Mouse (Mus musculus): Measurements from ENCODE around the gene Ahcyl1. TPM values are rescaled to one million over a fixed set of nuclear protein-coding genes. Genes with fewer than 3 reads are reported as not detected.
A peak's percentile ranks its signal among the peaks of the same experiment; 100 is the strongest.
"Not testable (repeated sequence)": the region's sequence is repeated elsewhere in the genome, so short reads cannot be mapped to it uniquely, and the experiment has no call there.

Gene Ahcyl1
- polyA plus RNA-seq, 1 experiment from 2014 or later, result 229 TPM

DNA sequence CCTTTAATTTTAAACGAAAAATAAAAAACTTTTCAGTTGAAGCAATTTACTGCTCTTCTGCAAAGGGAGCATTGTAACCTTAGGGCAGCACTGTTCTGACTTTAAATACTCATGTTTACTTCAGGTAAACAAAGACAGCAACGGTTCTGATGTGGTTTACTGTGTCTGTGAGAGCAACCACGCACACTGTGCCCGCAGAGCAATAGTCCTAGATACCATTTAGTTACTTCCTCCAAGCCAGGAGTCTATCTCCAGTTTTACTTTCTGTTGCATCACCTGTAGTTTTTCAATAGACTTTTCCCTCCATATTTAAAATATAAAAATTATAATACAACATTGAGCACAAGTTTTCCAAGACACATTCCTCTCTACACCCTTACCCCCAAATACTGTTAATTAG, 25.9 kb downstream of the Ahcyl1 start:
- ChIA-PET POLR2A (interaction anchor here (0.6 kb wide), 1 partner anchor 10 kb away, joined by 3 read pairs; no protein-coding TSS in a partner anchor), CTCF (interaction anchor here (0.9 to 1.9 kb wide), 3 partner anchors 11 to 194 kb away, joined by 4 to 6 read pairs (median 5); no protein-coding TSS in a partner anchor)
- in situ Hi-C loops (cut with MboI; ENCODE audit: low pct_unique_long_range_greater_than_20kb), result no loop called here
- TF ChIP-seq CTCF (IDR thresholded peaks at IDR 0.05), result no peak
- ATAC-seq, result no peak
- H3K27me3 ChIP-seq, result no peaks in the 10 kb centered on the region
- DNase-seq (ENCODE audit: low read depth, low spot score), result no peak

GRCm38 (mm10) chr3:107668786-107669185, 27.6 kb downstream of the Ahcyl1 start:
- no peak for DNase-seq (ENCODE audit: low read depth, low spot score)
- in situ Hi-C loops (cut with MboI; ENCODE audit: low pct_unique_long_range_greater_than_20kb), result no loop called here
- no peaks in the 10 kb centered on the region for H3K27me3 ChIP-seq
- CTCF ChIA-PET, result interaction anchor here (0.9 to 2.6 kb wide), 6 partner anchors 8 to 195 kb away, joined by 3 to 11 read pairs (median 4); no protein-coding TSS in a partner anchor
- POLR2A ChIA-PET, result interaction anchor here (0.6 kb wide), 1 partner anchor 12 kb away, joined by 3 read pairs; no protein-coding TSS in a partner anchor
- ATAC-seq, result no peak
- TF ChIP-seq CTCF (IDR thresholded peaks at IDR 0.05), result no peak

GRCm38 (mm10) chr3:107667426-107667825, 28.9 kb downstream of the Ahcyl1 start:
- ATAC-seq, result no peak
- ChIA-PET CTCF (interaction anchor here (0.8 to 2.6 kb wide), 8 partner anchors 9 to 251 kb away, joined by 3 to 11 read pairs (median 4); no protein-coding TSS in a partner anchor), POLR2A (no interaction called here)

GRCm38 (mm10) chr3:107664641-107665040, 31.7 kb downstream of the Ahcyl1 start:
- ChIA-PET CTCF (interaction anchor here (0.8 to 2.7 kb wide), 8 partner anchors 8 to 30 kb away, joined by 3 to 6 read pairs (median 4); no protein-coding TSS in a partner anchor), POLR2A (interaction anchor here (1.1 kb wide), 1 partner anchor 12 kb away, joined by 3 read pairs; no protein-coding TSS in a partner anchor)
- H3K27me3 ChIP-seq, result no peaks in the 10 kb centered on the region
- in situ Hi-C loops (cut with MboI; ENCODE audit: low pct_unique_long_range_greater_than_20kb), result no loop called here
- no peak for ATAC-seq
- no peak for TF ChIP-seq CTCF (IDR thresholded peaks at IDR 0.05)
- DNase-seq (ENCODE audit: low read depth, low spot score), result no peak

More at GRCm38 (mm10) chr3:107667426-107667825, 28.9 kb downstream of the Ahcyl1 start:
- no peak for DNase-seq (ENCODE audit: low read depth, low spot score)
- TF ChIP-seq CTCF (IDR thresholded peaks at IDR 0.05), result no peak
- in situ Hi-C loops (cut with MboI; ENCODE audit: low pct_unique_long_range_greater_than_20kb), result no loop called here
- no peaks in the 10 kb centered on the region for H3K27me3 ChIP-seq

DNA sequence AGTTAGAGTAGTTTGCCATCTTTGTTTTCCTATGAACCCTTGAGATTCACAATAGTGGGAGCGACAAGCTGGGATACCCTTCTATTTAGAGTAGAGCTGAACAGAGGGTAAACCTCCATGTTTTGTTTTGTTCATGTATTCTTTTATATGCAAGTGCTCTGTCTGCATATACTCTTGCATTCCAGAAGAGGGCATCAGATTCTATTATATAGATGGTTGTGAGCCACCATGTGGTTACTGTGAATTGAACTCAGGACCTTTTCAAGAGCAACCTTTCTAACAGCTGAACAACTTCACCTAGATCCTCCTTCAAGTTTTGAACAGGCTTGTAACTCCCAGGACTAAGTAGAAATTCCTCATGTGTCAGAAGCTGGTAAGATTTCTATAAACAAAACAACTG, 37.4 kb downstream of the Ahcyl1 start:
- ChIA-PET POLR2A (interaction anchor here (1.1 kb wide), 2 partner anchors 17 to 36 kb away, joined by 3 to 6 read pairs; partner anchors contain the start of gene Ahcyl1), CTCF (interaction anchor here (0.6 to 4.9 kb wide), 21 partner anchors 8 to 207 kb away, joined by 3 to 32 read pairs (median 4); partner anchors contain the start of genes Ahcyl1 and Csf1)
- no peak for ATAC-seq
- peak; percentile 67 for TF ChIP-seq CTCF (IDR thresholded peaks at IDR 0.05)
- no peaks in the 10 kb centered on the region for H3K27me3 ChIP-seq
- in situ Hi-C loops (cut with MboI; ENCODE audit: low pct_unique_long_range_greater_than_20kb), result no loop called here
- DNase-seq (ENCODE audit: low read depth, low spot score), result no peak

DNA sequence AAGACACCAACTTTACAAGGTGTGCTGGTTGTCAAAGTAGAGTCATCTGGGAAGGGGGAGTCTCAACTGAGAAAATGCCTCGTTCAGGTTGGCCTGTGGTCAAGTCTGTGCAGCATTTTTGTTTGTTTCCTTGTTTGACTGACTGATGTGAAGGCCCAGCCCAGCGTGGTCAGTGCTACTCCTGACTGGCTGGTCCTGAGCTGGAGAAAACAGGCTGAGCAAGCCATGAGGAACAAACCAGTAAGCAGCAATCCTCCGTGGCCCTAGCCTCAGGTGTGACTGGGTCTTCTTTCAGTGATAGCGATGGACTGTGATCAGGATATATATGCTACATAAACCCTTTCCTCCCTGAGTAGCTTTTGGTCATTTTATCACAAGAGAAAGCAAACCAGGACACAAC, 39.5 kb downstream of the Ahcyl1 start:
- no peak for TF ChIP-seq CTCF (IDR thresholded peaks at IDR 0.05)
- H3K27me3 ChIP-seq, result no peaks in the 10 kb centered on the region
- ChIA-PET CTCF (interaction anchor here (0.9 to 4.9 kb wide), 4 partner anchors 21 to 209 kb away, joined by 3 to 32 read pairs (median 16); no protein-coding TSS in a partner anchor), POLR2A (no interaction called here)
- in situ Hi-C loops (cut with MboI; ENCODE audit: low pct_unique_long_range_greater_than_20kb), result no loop called here
- ATAC-seq (no peak), DNase-seq (ENCODE audit: low read depth, low spot score) (no peak)

DNA sequence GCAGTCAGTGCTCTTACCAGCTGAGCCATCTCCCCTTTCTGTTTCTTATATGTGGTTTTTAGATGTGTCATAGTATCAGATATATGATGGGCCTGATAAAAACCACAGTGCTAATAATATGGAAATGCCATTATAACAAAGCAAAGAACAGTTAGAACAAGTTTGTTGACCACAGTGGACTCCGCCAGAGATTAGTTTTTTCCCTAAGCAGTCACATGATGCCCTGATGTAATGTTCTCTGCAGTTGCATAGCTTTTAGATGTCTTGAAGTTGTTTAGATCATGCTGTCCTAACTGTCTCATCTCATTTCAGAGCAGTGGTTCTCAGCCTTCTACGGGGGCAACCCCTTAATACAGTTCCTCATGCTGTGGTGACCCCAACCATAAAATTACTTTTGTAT, 40.2 kb downstream of the Ahcyl1 start:
- no peak for TF ChIP-seq CTCF (IDR thresholded peaks at IDR 0.05)
- POLR2A ChIA-PET, result no interaction called here
- CTCF ChIA-PET, result interaction anchor here (0.9 to 1.4 kb wide), 2 partner anchors 21 to 34 kb away, joined by 3 read pairs; no protein-coding TSS in a partner anchor
- in situ Hi-C loops (cut with MboI; ENCODE audit: low pct_unique_long_range_greater_than_20kb), result no loop called here
- H3K27me3 ChIP-seq, result no peaks in the 10 kb centered on the region
- no peak for ATAC-seq
- DNase-seq (ENCODE audit: low read depth, low spot score), result no peak

DNA sequence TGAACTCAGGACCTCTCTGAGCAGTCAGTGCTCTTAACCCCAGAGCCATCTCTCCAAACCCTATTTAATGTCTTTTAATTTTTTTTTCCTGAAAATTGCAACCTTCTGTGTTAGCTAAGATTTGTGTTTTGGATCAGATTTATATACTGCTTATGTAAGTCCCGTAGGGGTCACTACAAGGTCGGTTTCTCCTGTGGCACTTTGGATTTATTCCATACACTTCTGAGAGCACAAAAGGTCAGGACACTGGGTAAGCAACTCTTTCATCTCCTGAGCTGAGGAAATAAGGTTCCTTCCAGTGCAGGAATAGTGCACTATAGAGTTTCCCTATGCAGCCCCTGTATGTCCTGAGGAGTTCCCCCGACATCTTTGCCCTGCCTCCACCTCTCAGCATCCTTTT, 40.9 kb downstream of the Ahcyl1 start:
- DNase-seq (ENCODE audit: low read depth, low spot score) (no peak), ATAC-seq (no peak)
- no peak for TF ChIP-seq CTCF (IDR thresholded peaks at IDR 0.05)
- POLR2A ChIA-PET, result no interaction called here
- CTCF ChIA-PET, result interaction anchor here (1.4 kb wide), 1 partner anchor 21 kb away, joined by 3 read pairs; no protein-coding TSS in a partner anchor
- in situ Hi-C loops (cut with MboI; ENCODE audit: low pct_unique_long_range_greater_than_20kb), result no loop called here
- H3K27me3 ChIP-seq, result no peaks in the 10 kb centered on the region

DNA sequence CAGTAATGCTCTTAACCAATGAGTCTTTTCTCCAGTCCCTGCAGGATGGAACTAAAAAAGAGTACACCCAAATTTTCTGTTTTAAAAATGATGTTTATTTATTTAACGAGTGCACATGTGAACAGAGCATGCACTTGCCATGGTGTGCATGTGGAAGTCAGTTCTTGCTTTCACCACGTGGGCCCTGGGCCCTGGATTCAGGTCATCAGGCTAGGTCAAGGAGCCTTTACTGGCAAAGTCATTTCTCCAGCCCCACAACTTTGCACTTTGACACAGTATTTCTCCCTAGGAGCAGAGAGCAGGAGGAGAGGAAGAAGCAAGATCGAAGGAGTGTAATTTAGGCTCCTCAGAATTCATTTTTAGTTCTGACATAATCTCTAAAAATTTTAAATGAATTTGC, 41.5 kb downstream of the Ahcyl1 start:
- POLR2A ChIA-PET, result no interaction called here
- no peak for TF ChIP-seq CTCF (IDR thresholded peaks at IDR 0.05)
- no peak for ATAC-seq
- no peaks in the 10 kb centered on the region for H3K27me3 ChIP-seq
- CTCF ChIA-PET, result interaction anchor here (1.4 kb wide), 1 partner anchor 20 kb away, joined by 3 read pairs; no protein-coding TSS in a partner anchor
- in situ Hi-C loops (cut with MboI; ENCODE audit: low pct_unique_long_range_greater_than_20kb), result no loop called here
- no peak for DNase-seq (ENCODE audit: low read depth, low spot score)

DNA sequence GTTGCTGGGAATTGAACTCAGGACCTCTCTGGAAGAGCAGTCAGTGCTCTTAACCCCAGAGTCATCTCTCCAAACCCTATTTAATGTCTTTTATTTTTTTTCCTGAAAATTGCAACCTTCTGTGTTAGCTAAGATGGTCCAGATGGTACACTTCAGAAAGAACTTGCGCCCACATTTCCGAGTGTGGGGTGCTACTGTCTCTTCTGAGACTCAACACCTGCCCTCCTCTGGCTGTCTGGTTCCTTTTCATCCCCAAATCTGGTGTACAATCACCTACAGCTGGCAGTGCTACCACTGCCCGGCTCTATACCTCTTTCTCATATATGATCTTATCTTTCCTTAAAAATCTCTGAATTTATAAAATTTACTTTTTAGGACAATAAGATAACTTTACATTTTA, 43.4 kb downstream of the Ahcyl1 start:
- ATAC-seq, result no peak
- TF ChIP-seq CTCF (IDR thresholded peaks at IDR 0.05), result no peak
- CTCF ChIA-PET, result interaction anchor here (1.0 kb wide), 1 partner anchor 12 kb away, joined by 4 read pairs; no protein-coding TSS in a partner anchor
- POLR2A ChIA-PET, result no interaction called here
- no peaks in the 10 kb centered on the region for H3K27me3 ChIP-seq
- no peak for DNase-seq (ENCODE audit: low read depth, low spot score)
- in situ Hi-C loops (cut with MboI; ENCODE audit: low pct_unique_long_range_greater_than_20kb), result no loop called here

DNA sequence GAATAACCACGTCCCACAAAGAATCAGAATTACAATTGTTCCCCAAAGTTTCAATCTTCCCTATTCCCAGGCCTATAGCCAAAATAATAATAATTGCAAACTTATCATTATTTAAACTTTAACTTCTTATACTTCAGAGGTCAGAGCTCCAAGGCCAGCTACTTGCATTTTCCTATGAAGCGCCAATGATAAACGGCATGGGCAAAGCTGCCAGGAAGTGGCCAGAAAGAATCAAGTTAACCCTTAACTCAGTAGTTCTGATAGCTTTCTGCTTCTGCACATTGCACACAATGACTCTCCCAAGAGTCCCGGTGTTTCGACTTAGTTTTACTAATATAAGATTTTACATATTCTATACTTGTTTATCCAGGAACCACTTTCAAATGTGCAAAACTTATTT, 46.1 kb downstream of the Ahcyl1 start:
- H3K27me3 ChIP-seq; in situ Hi-C loops (cut with MboI; ENCODE audit: low pct_unique_long_range_greater_than_20kb); ATAC-seq; DNase-seq (ENCODE audit: low read depth, low spot score); CTCF ChIA-PET: not testable (repeated sequence)
- POLR2A ChIA-PET, result interaction anchor here (0.7 kb wide), 1 partner anchor 1222 kb away, joined by 3 read pairs; no protein-coding TSS in a partner anchor
